Mouse (Mus musculus) CH12.LX (cell line): ENCODE measurements at regions not wholly inside any gene's neighbourhood (a gene's known extent, or its start where the extent isn't known, plus 50 kb on each side); places are given as distances from the start of the nearest gene placed in this dataset.
"Not testable (repeated sequence)": the region's sequence is repeated elsewhere in the genome, so short reads cannot be mapped to it uniquely, and the experiment has no call there.

ENCODE experiments used
- DNase-seq: peaks from one replicate; pipeline ENCODE4 v3.0.0-alpha.2; 2013; ENCODE audit errors: extremely low read depth
- H3K27ac ChIP-seq: 2 replicates; pipeline ENCODE4 v1.5.1; 2012; ENCODE audit warnings: low read depth, mild to moderate bottlenecking, control low read depth, moderate library complexity; ENCODE audit not compliant: insufficient read depth
- H3K27me3 ChIP-seq: replicated peaks from 2 replicates; pipeline ENCODE3; 2012; ENCODE audit warnings: inconsistent platforms
- H3K36me3 ChIP-seq, 2 experiments: replicated peaks in 1 of 2; 2 replicates each; pipeline versions ENCODE3 to v1.6.1; 2012; ENCODE audit warnings: inconsistent platforms in 1 of 2, low read length in 1 of 2, mild to moderate bottlenecking in 1 of 2, mixed read lengths in 1 of 2, moderate library complexity in 1 of 2; ENCODE audit not compliant: control insufficient read depth in 1 of 2, insufficient read depth in 1 of 2
- H3K4me1 ChIP-seq, 2 experiments: 2 replicates each; pipeline ENCODE4 v1.6.1; 2012; ENCODE audit warnings: inconsistent platforms in 1 of 2, moderate library complexity in 1 of 2; ENCODE audit not compliant: insufficient read depth in 2 of 2, control insufficient read depth in 1 of 2
- H3K4me2 ChIP-seq: 2 replicates; pipeline ENCODE4 v1.6.1; 2012; ENCODE audit warnings: low read depth, mild to moderate bottlenecking, control low read depth; ENCODE audit not compliant: poor library complexity, insufficient read depth, severe bottlenecking
- H3K4me3 ChIP-seq, 3 experiments: fragments of 150-350 bp in 1 of 3; sonication (generic) in 1 of 3; replicated peaks in 1 of 3; 2 replicates each; pipeline versions ENCODE3 to v1.5.1; 2011 to 2012; ENCODE audit warnings: low read depth in 2 of 3, low read length in 2 of 3, mild to moderate bottlenecking in 2 of 3, moderate library complexity in 2 of 3, control low read depth in 1 of 3, improper control_type of control experiment in 1 of 3, inconsistent platforms in 1 of 3, mixed read lengths in 1 of 3; ENCODE audit not compliant: poor library complexity in 1 of 3
- H3K79me2 ChIP-seq: replicated peaks from 2 replicates; pipeline ENCODE4 v1.6.1; 2012; ENCODE audit warnings: mild to moderate bottlenecking, moderate library complexity; ENCODE audit not compliant: control insufficient read depth, poor library complexity, insufficient read depth, severe bottlenecking; ENCODE audit errors: extremely low read depth
- H3K9ac ChIP-seq: 2 replicates; pipeline ENCODE4 v1.6.1; 2012; ENCODE audit warnings: low read depth, mild to moderate bottlenecking, control low read depth, moderate library complexity; ENCODE audit not compliant: insufficient read depth
- H3K9me3 ChIP-seq: replicated peaks from 2 replicates; pipeline ENCODE3; 2012; ENCODE audit warnings: low read length, inconsistent platforms, mixed read lengths
- CHD1 ChIP-seq: IDR thresholded peaks from 2 replicates; pipeline ENCODE4 v1.6.1; 2012; ENCODE audit warnings: low read depth, low read length, improper control_type of control experiment, inconsistent platforms
- CHD2 ChIP-seq: IDR thresholded peaks from 2 replicates; pipeline ENCODE4 v1.6.1; 2011; ENCODE audit warnings: low read length, improper control_type of control experiment
- E2F4 ChIP-seq: IDR thresholded peaks from 2 replicates; pipeline ENCODE4 v1.6.1; 2011; ENCODE audit warnings: low read depth, low read length, improper control_type of control experiment; ENCODE audit not compliant: insufficient replicate concordance
- ELF1 ChIP-seq: IDR thresholded peaks from 2 replicates; pipeline ENCODE4 v1.6.1; 2014; ENCODE audit warnings: low read depth, mild to moderate bottlenecking, inconsistent platforms, low read length, improper control_type of control experiment
- GABPA ChIP-seq: IDR thresholded peaks from 2 replicates; pipeline ENCODE4 v1.6.1; 2012; ENCODE audit warnings: low read depth, low read length, improper control_type of control experiment, inconsistent platforms; ENCODE audit not compliant: insufficient replicate concordance
- MAFK ChIP-seq: IDR thresholded peaks from 2 replicates; pipeline ENCODE4 v1.6.1; 2011; ENCODE audit warnings: low read length, improper control_type of control experiment; ENCODE audit not compliant: insufficient replicate concordance
- MAX ChIP-seq: IDR thresholded peaks from 2 replicates; pipeline ENCODE4 v1.6.1; 2011; ENCODE audit warnings: low read length, improper control_type of control experiment
- MEF2A ChIP-seq: IDR thresholded peaks from 2 replicates; pipeline ENCODE4 v1.6.1; 2014; ENCODE audit warnings: low read depth, mild to moderate bottlenecking, inconsistent platforms, low read length, improper control_type of control experiment, borderline replicate concordance
- MXI1 ChIP-seq: IDR thresholded peaks from 2 replicates; pipeline ENCODE4 v1.6.1; 2011; ENCODE audit warnings: mild to moderate bottlenecking, low read depth, low read length, improper control_type of control experiment
- MYC ChIP-seq: IDR thresholded peaks from 2 replicates; pipeline ENCODE4 v1.6.1; 2011; ENCODE audit warnings: low read depth, mild to moderate bottlenecking, improper control_type of control experiment, low read length
- NRF1 ChIP-seq: IDR thresholded peaks from 2 replicates; pipeline ENCODE4 v1.6.1; 2014; ENCODE audit warnings: low read depth, mild to moderate bottlenecking, inconsistent platforms, low read length, improper control_type of control experiment, moderate library complexity
- RAD21 ChIP-seq: IDR thresholded peaks from 2 replicates; pipeline ENCODE4 v1.6.1; 2011; ENCODE audit warnings: low read depth, mild to moderate bottlenecking, low read length, improper control_type of control experiment, moderate library complexity
- UBTF ChIP-seq: IDR thresholded peaks from 2 replicates; pipeline ENCODE4 v1.6.1; 2012; ENCODE audit warnings: low read depth, mild to moderate bottlenecking, inconsistent platforms, low read length, improper control_type of control experiment, moderate library complexity
- USF1 ChIP-seq: IDR thresholded peaks from 2 replicates; pipeline ENCODE4 v1.6.1; 2014; ENCODE audit warnings: low read depth, mild to moderate bottlenecking, inconsistent platforms, low read length, improper control_type of control experiment
- USF2 ChIP-seq: conservative IDR thresholded peaks from 2 replicates; pipeline ENCODE4 v1.6.1; 2011; ENCODE audit warnings: low read depth, low read length, improper control_type of control experiment
- ZNF384 ChIP-seq: IDR thresholded peaks from 2 replicates; pipeline ENCODE4 v1.6.1; 2012; ENCODE audit warnings: low read depth, low read length, improper control_type of control experiment, inconsistent platforms
- dilution Hi-C: fragments of 300-500 bp; cut with MboI; formaldehyde crosslinking; loops from 2 replicates; pipeline ENCODE4 v1.14.3; 2020; ENCODE audit warnings: low sequenced_read_pairs; ENCODE audit not compliant: extremely low pct_unique_long_range_greater_than_20kb, extremely low pct_ligation_motif_present
- in situ Hi-C: fragments of 300-500 bp; cut with MboI; formaldehyde crosslinking; loops from 3 replicates; pipeline ENCODE4 v1.14.3; 2019; ENCODE audit warnings: low sequenced_read_pairs, low pct_ligation_motif_present, low pct_unique_long_range_greater_than_20kb, mixed read lengths

- H3K4me1 ChIP-seq = peaks cover 0 to 15% of the 10 kb centered on the region in 2 experiments; a peak in 2 of 4 replicates
- no peaks in the 10 kb centered on the region for H3K9me3 ChIP-seq
- TF ChIP-seq CHD1 = no peak
- no peak for TF ChIP-seq MAX
- TF ChIP-seq USF2 = no peak
- no peak for TF ChIP-seq CHD2
- no peak for TF ChIP-seq GABPA
- TF ChIP-seq ZNF384 = no peak
- TF ChIP-seq E2F4 = no peak
- no peak for TF ChIP-seq MYC
- TF ChIP-seq NRF1 = no peak
- TF ChIP-seq MXI1 = no peak
- no peak for TF ChIP-seq MEF2A
- TF ChIP-seq USF1 = no peak
- TF ChIP-seq UBTF = no peak
- TF ChIP-seq RAD21 = no peak
- no peak for TF ChIP-seq MAFK
- in situ Hi-C loops = no loop called here
- dilution Hi-C loops = no loop called here
- H3K27me3 ChIP-seq = no peaks in the 10 kb centered on the region
- H3K4me3 ChIP-seq = no peak overlapping the region
- no peaks in the 10 kb centered on the region for H3K79me2 ChIP-seq
- H3K4me2 ChIP-seq = no peak overlapping the region
- no peaks in the 10 kb centered on the region for H3K36me3 ChIP-seq
- H3K27ac ChIP-seq = no peak overlapping the region
- no peak overlapping the region for H3K9ac ChIP-seq
- no peak for DNase-seq
Measured at GRCm38 (mm10) chr10:14969726-14970125, 251.7 kb upstream of the Gje1 start.

- no peaks in the 10 kb centered on the region for H3K9me3 ChIP-seq
- no peaks in the 10 kb centered on the region for H3K79me2 ChIP-seq
- no peak overlapping the region for H3K9ac ChIP-seq
- TF ChIP-seq ELF1 (no peak), RAD21 (no peak)
- H3K4me1 ChIP-seq = peaks cover 0 to 17% of the 10 kb centered on the region in 2 experiments; a peak in 2 of 4 replicates
- dilution Hi-C loops = no loop called here
- no peak overlapping the region for H3K4me3 ChIP-seq
- H3K4me2 ChIP-seq = no peak overlapping the region
- no peaks in the 10 kb centered on the region for H3K36me3 ChIP-seq
- peak; percentile 9 for DNase-seq
- in situ Hi-C loops = no loop called here
- H3K27ac ChIP-seq = no peak overlapping the region
- no peaks in the 10 kb centered on the region for H3K27me3 ChIP-seq
Measured at GRCm38 (mm10) chr10:14967645-14968044, 249.6 kb upstream of the Gje1 start.

GRCm38 (mm10) chr10:14966771-14967170 is 248.8 kb upstream of the Gje1 start:
- H3K4me2 ChIP-seq, in situ Hi-C loops, H3K4me3 ChIP-seq, H3K9ac ChIP-seq, H3K36me3 ChIP-seq, H3K27me3 ChIP-seq, dilution Hi-C loops, DNase-seq, H3K79me2 ChIP-seq, H3K27ac ChIP-seq, H3K9me3 ChIP-seq: not testable (repeated sequence)
- H3K4me1 ChIP-seq = peaks cover 0 to 17% of the 10 kb centered on the region in 2 experiments; a peak in 2 of 4 replicates
